Mouse (Mus musculus): ENCODE data around the gene Mras.

Gene Mras

GRCm38 (mm10) chr9:99411785-99412184 lies 25.4 kb downstream of the Mras start:
- DNase-seq (ENCODE audit: low spot score): no peak

GRCm38 (mm10) chr9:99411093-99411492 lies 26.1 kb downstream of the Mras start:
- DNase-seq (ENCODE audit: low spot score): no peak

DNA sequence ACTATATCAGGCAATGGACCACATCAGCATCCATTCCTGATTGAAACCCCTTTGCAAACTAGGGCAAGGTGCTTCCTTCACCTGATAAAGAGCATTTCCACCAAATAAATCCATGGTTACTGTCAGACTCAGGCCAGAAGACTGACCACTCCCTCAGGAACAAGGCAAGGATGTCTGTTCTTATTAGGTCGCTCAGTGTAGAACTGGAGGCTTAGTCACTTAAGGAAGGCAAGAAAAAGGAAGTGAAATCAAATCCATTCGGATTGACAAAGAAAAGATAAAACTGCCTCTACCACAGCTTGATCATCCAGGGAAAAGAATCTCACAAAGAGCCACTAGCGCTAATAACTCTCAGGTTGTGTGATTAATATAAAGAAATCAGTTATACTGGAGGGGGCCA lies 27.9 kb downstream of the Mras start:
- no peak for DNase-seq (ENCODE audit: low spot score)

DNA sequence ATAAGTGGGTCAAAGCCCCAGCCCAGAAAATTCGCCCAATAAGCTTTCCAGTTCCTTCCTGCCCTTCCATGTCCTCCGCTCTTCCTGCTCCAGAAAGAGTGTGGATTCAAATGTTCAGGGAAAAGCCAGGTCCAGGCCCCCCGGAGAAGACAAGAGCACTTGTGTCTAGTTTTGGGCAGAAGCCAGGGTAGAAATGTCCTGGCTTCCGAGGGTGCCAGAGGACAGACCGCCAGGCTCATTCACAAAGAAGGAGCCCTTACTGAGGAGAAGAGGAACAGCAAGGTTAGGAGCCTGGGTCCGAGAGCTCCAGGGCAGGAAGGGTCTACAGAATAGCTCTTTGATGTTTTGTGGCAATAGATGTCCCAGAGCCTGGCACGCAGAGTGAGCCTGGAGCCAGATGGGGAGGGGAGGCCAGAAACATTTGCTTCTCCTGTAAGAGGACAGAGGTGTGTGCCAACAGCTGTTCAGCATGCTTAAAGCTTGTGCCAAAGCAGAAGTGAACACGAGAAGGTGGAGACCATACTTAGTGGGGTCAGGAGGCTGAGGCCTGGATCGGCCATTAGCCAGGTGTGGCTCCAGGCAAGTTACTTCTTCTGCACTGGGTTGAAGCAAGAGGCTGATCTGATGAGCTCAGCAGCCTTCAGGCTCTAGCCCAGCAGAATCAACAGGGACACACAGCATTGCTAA lies 35.8 kb downstream of the Mras start:
- no peak for DNase-seq (ENCODE audit: low spot score)

- no peak for DNase-seq (ENCODE audit: low spot score)
These were observed 36.4 kb downstream of the Mras start for GRCm38 (mm10) chr9:99400781-99401180.

GRCm38 (mm10) chr9:99397056-99397815 lies 39.9 kb downstream of the Mras start:
- DNase-seq (ENCODE audit: low spot score): no peak

GRCm38 (mm10) chr9:99394366-99394765 lies 42.8 kb downstream of the Mras start:
- no peak for DNase-seq (ENCODE audit: low spot score)

GRCm38 (mm10) chr9:99393146-99393545 lies 44.0 kb downstream of the Mras start:
- DNase-seq (ENCODE audit: low spot score): no peak

DNA sequence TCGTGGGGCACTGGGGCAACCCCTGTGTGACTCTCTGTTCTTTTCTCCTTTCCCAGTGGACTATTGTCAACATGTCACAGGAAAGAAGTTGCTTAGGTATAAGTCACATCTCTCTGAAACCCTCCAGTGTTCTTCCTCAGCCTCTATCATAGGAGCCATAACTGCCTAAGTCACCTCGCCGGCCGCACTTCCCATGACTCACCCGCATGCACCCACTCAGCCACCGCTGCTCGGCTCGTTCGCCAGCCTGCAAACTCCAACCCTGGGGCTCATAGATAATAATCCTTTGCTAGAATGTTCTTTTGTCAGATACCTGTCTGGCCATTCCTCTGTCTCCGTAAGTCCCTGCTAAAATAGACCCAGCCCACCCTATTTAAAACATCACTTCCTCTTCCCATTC lies 45.6 kb downstream of the Mras start:
- DNase-seq (ENCODE audit: low spot score): no peak

DNA sequence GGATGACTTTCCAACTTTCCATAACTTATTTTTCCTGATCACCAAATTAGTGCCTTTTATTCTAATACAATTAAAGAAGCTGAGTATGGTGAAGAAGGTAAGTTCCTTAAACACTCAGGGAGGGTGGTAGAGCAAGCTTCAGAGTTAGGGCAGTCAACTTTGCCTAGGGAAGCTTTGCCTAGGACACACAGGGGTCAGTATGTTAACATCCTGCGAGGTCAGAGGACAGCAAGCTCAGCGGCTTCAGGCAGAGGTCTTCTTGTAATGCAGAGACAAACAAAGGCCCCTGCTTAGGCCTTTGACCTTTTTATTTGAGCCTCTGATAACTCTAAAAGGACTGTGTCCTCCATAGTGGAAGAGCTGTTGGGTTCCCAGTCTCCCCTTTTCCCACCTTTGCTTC lies 46.5 kb downstream of the Mras start:
- no peak for DNase-seq (ENCODE audit: low spot score)

GRCm38 (mm10) chr9:99390201-99390600 lies 47.0 kb downstream of the Mras start:
- DNase-seq (ENCODE audit: low spot score): no peak

GRCm38 (mm10) chr9:99389506-99389905 lies 47.7 kb downstream of the Mras start:
- DNase-seq (ENCODE audit: low spot score): no peak

DNA sequence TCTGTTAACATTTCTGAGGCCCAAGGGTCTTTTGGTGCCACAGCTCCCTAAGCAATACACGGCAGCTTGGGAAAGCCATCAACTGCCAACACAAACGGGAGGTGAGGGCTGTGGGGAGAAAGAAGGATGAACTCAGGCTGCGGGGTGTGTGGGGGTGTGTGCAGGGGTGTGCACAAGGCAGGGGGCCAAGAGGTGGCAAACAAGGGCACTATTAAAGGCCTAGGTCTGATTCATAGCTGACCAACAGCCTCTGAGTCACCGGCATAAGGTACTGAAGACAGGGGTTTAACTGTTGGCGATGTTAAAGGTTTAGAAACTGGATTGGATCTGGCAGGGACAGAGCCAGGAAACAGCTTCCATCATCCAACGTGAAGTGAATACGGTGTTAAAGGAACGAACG lies 48.3 kb downstream of the Mras start:
- no peak for DNase-seq (ENCODE audit: low spot score)

DNA sequence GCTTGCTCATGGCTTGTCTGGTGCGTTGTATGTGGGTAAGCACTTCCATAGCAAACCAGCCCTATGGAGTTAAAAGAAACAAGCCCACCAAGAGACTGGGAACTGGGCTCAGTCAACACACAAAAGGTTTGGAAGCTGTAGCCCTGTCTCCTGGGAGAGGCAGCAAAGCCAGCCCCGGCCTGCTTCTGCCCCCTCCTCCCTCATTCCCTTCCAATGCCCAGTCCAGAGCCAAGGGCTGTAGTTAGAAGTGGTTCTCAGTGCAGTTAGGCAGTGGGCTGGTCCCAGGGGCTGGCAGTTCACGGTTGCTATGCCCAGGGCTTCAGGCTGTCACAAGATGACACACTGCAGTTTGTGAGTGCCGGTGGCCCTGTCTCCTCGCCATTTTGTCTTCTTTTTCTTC lies 49.1 kb downstream of the Mras start:
- DNase-seq (ENCODE audit: low spot score): no peak

GRCm38 (mm10) chr9:99382556-99382955 lies 54.6 kb downstream of the Mras start:
- no peak for DNase-seq (ENCODE audit: low spot score)

GRCm38 (mm10) chr9:99379194-99379593 lies 58.0 kb downstream of the Mras start:
- no peak for DNase-seq (ENCODE audit: low spot score)

DNA sequence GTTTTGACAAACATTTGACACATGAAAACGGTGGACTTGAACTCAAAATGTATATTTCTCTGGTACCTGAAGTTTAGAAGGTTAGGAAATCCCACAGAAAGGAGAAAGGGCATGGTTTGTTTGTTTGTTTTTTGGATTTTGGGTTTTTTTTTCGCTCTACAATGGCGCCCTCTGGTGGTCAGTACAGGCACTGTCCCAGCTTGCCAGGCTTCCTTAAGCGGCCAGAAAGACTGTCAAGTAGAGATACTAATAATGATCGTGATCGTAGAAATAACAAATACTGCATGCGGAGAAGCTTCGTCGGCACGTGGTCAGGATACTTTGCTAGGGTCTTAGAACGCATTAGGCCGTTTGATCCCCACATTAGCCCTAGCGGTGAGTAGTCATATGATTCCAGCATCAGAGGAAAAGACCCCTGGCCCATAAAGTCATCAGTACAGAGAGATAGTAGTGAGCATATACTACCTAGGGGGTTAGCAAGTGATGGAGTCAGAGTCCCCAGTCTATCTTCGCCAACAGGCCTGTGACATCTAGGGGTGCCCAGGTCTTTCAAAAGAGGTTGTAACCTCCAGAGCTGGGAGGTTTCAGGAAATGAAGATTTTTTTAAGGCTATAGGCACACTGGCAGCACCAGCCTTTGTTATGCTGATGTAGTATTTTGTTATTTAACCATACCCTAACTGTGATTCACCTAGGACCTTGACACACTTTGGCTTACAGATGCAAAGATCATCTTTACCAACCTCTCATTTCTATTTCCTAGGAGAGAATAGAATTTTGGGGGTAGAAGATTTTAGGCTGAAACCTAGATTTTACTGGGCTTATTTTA lies 60.4 kb downstream of the Mras start:
- DNase-seq (ENCODE audit: low spot score): peak; percentile 51

DNA sequence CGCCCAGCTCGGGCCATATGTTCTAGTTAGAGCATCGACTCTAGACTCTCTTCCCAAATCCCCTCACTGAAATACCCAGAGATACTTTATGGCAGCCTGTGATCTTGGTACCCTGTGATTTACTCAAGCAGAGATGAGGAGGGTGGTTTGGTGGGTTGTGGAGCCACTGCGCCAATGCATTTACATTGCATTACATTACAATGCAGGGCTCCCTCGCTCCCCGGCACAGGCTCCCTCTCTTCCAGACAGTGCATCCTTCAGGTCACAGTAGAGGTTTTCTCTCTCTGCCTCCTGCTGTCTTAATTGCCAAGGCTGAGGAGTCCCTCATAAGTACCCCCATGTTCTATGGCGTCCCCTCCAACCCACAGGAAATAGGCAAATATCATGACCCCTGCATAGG lies 68.8 kb downstream of the Mras start:
- no peak for DNase-seq (ENCODE audit: low spot score)

- no peak for DNase-seq (ENCODE audit: low spot score)
These were observed 71.3 kb downstream of the Mras start for GRCm38 (mm10) chr9:99365906-99366305.

DNA sequence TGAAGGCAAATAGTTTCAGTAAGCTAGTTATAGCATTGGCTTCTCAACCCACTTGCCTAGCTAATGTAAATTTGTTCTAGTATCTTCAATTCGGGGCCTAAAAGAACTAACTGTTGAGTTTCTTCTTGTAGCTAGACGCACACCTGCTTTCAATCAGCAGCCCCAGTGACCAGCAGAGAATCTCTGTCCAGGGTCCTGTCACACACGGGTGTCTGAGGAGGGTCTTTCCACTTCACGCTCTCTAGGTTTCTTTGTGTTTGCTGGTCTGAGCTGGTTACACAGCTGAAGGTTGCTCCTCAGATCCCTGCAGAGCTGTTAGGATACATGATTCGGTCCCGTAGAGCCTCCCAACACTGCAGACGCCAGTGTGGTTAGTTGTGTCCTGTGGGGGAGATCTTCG lies 74.1 kb downstream of the Mras start:
- DNase-seq (ENCODE audit: low spot score): no peak

DNA sequence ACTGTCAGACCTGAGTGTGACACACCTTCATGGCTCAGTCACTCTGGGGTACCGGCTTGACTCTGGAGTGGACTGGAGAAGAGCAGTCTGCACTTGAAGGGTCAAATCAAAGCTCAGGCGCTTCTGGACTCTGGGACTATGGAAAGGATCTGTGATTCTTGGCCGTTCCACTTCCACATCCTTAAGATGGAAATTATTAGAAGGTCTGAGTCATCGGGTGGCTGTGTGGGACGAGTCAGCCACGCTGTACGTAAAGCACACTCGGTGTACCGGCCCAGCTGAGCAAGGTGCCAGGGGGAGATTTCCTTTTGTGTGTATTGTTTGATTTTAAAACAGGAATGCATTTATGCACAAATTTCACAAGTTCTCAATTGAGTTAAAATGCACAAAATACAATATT lies 75.2 kb downstream of the Mras start:
- DNase-seq (ENCODE audit: low spot score): no peak

DNA sequence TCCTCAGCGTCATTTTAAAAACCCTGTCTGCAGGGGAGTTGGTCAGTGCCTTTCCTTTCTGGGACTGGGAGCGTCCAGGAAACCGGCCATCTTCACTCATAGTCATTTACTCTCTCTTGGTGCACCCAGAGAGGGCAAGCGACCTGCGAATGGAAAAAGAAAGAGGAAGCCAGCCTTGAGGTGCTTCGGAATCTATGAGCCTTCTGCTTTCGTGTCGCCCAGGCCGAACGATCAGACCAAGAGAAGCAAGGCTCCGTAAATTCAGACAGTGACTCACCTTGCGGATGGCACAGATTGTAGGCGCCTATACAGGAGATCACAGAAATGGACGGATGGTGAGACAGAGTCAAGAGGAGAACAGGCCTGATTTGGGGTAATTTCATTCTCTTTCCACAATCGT lies 78.2 kb downstream of the Mras start:
- no peak for DNase-seq (ENCODE audit: low spot score)

All from c-Kit-positive CD71-positive TER-119-positive erythroid progenitor cells, embryonic 14.5 days (primary cell).